Mouse (Mus musculus) activated CD4-positive, CD25-positive, alpha-beta regulatory T cell, adult 4 months (primary cell): ENCODE results near the gene Olfr63. TPM values are rescaled to one million over a fixed set of nuclear protein-coding genes. Genes with fewer than 3 reads are reported as not detected.
"Not testable (repeated sequence)": the region's sequence is repeated elsewhere in the genome, so short reads cannot be mapped to it uniquely, and the experiment has no call there.

ENCODE experiments used
- ATAC-seq: one replicate; pipeline ENCODE4 v1.8.0; 2017
- polyA plus RNA-seq, 2 experiments: library from polyadenylated mRNA; unstranded; fragments of 100-300 nt; shearing (Covaris generic); gene quantifications; one replicate each; pipeline ENCODE4 v1.2.1; 2017

The Olfr63 gene
- under 1 TPM in 1 of 2 experiments, not detected in 1; 0.12 TPM for polyA plus RNA-seq

- no peak for ATAC-seq
Observed at GRCm38 (mm10) chr17:33264376-33264775, at the start of gene Olfr63. Gene Olfr63 (plus strand): TSS chr17:33264676.

GRCm38 (mm10) chr17:33221590-33221989 lies 42.9 kb upstream of the Olfr63 start, which contains the start of gene Olfr1564:
Gene Olfr1564 (minus strand): TSS chr17:33221690.
- no peak for ATAC-seq

DNA sequence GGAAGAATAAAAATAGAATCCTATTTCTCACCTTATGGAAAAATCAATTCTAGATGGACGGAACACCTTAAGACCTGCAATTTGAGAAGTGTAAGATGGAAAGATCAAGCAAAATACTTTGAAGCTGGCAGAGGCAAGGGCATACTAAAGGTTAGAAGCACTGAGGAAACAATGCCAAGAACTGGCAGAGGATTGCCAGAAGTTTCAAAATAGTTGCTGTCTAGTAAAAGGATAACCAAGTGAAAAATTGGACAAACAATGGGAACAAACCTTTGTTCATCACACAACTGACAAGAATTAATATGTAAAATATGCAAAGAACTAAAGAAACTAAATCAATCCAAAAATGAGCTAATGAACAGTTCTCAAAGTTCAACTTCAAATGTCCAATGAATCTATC lies 27.8 kb upstream of the Olfr63 start:
- ATAC-seq: not testable (repeated sequence)

GRCm38 (mm10) chr17:33254530-33255318 lies 9.8 kb upstream of the Olfr63 start, which contains the start of gene Zfp955a:
Gene Zfp955a (minus strand): TSS chr17:33255145.
- peak; percentile 97 for ATAC-seq

GRCm38 (mm10) chr17:33255319-33255657 lies 9.2 kb upstream of the Olfr63 start:
- not testable (repeated sequence) for ATAC-seq

- no peak for ATAC-seq
Observed at GRCm38 (mm10) chr17:33268907-33269306, 4.4 kb downstream of the Olfr63 start.

- ATAC-seq: peak; percentile 98
Observed at GRCm38 (mm10) chr17:33289039-33289875, 24.8 kb downstream of the Olfr63 start, which contains the start of gene Zfp955b. Gene Zfp955b (plus strand): TSS chr17:33289544.

GRCm38 (mm10) chr17:33289876-33290149 lies 25.3 kb downstream of the Olfr63 start:
- not testable (repeated sequence) for ATAC-seq

Other genes with a start within 250 kb of the Olfr63 start
- gene Zfp763, start 231.3 kb upstream of the Olfr63 start, polyA plus RNA-seq: 1 to 10 TPM; 7.9 to 8.9 TPM
- gene 4921501E09Rik, start 196.6 kb upstream of the Olfr63 start, polyA plus RNA-seq: not detected
- gene Zfp563, start 175.4 kb upstream of the Olfr63 start, polyA plus RNA-seq: 1 to 10 TPM; 5.8 to 6.1 TPM
- gene Morc2b, start 125.0 kb upstream of the Olfr63 start, polyA plus RNA-seq: not detected
- gene Olfr55, start 96.2 kb upstream of the Olfr63 start, polyA plus RNA-seq: not detected
- gene Olfr239, start 73.4 kb upstream of the Olfr63 start, polyA plus RNA-seq: not detected
- not detected for gene Olfr1564, start 43.0 kb upstream of the Olfr63 start, polyA plus RNA-seq
- gene Zfp955a, start 9.5 kb upstream of the Olfr63 start, polyA plus RNA-seq: 10 to 100 TPM; 12.4 to 14.4 TPM
- gene Zfp955b, start 24.9 kb downstream of the Olfr63 start, polyA plus RNA-seq: 1 to 10 TPM; 7.9 to 8.8 TPM
- gene Zfp81, start 94.2 kb downstream of the Olfr63 start, polyA plus RNA-seq: 10 to 100 TPM in 1 of 2 experiments, 1 to 10 TPM in 1; 7.7 to 10.4 TPM
- 10 to 100 TPM in 1 of 2 experiments, 1 to 10 TPM in 1; 9.0 to 13.8 TPM for gene Zfp101, start 130.0 kb downstream of the Olfr63 start, polyA plus RNA-seq
- gene Actl9, start 168.2 kb downstream of the Olfr63 start, polyA plus RNA-seq: not detected